Mouse (Mus musculus): ENCODE measurements at regions not wholly inside any gene's neighbourhood (a gene's known extent, or its start where the extent isn't known, plus 50 kb on each side); places are given as distances from the start of the nearest gene placed in this dataset.

GRCm38 (mm10) chr3:54443791-54444190, 82.9 kb downstream of the Postn start:
- 82% methylated on average over 1 of the region's 1 CpGs for WGBS
- no peak for TF ChIP-seq CTCF (IDR thresholded peaks at IDR 0.05; ENCODE audit: extremely low read depth, insufficient read depth, insufficient read length, insufficient replicate concordance)
- TF ChIP-seq POLR2A (IDR thresholded peaks at IDR 0.05; ENCODE audit: low read depth, low read length), result no peak
- Histone ChIP-seq H3K4me1 (ENCODE audit: control insufficient read depth, insufficient read depth, insufficient read length) (no peaks in the 10 kb centered on the region), H3K27ac (ENCODE audit: insufficient read depth, low read length) (no peak overlapping the region), H3K4me3 (ENCODE audit: extremely low read depth, insufficient read depth, insufficient read length) (no peak overlapping the region), H3K27me3 (ENCODE audit: control insufficient read depth, insufficient read depth, low read length) (no peaks in the 10 kb centered on the region), H3K36me3 (ENCODE audit: control insufficient read depth, insufficient read depth, low read length) (no peaks in the 10 kb centered on the region)
- no peak for DNase-seq (ENCODE audit: low read depth in 1 of 2, low spot score in 2 of 2)

- 64% methylated on average over 3 of the region's 3 CpGs for WGBS
- TF ChIP-seq POLR2A (IDR thresholded peaks at IDR 0.05; ENCODE audit: low read depth, low read length) (no peak), CTCF (IDR thresholded peaks at IDR 0.05; ENCODE audit: extremely low read depth, insufficient read depth, insufficient read length, insufficient replicate concordance) (no peak)
- DNase-seq (ENCODE audit: low read depth in 1 of 2, low spot score in 2 of 2), result no peak
- H3K27me3 ChIP-seq (ENCODE audit: control insufficient read depth, insufficient read depth, low read length), result no peaks in the 10 kb centered on the region
- no peaks in the 10 kb centered on the region for H3K36me3 ChIP-seq (ENCODE audit: control insufficient read depth, insufficient read depth, low read length)
- no peak overlapping the region for H3K4me3 ChIP-seq (ENCODE audit: extremely low read depth, insufficient read depth, insufficient read length)
- H3K27ac ChIP-seq (ENCODE audit: insufficient read depth, low read length), result no peak overlapping the region
- no peaks in the 10 kb centered on the region for H3K4me1 ChIP-seq (ENCODE audit: control insufficient read depth, insufficient read depth, insufficient read length)
These were observed 86.0 kb downstream of the Postn start for GRCm38 (mm10) chr3:54446889-54447288.

GRCm38 (mm10) chr3:54457416-54457815, 96.5 kb downstream of the Postn start:
- Histone ChIP-seq H3K4me1 (ENCODE audit: control insufficient read depth, insufficient read depth, insufficient read length) (no peaks in the 10 kb centered on the region), H3K27ac (ENCODE audit: insufficient read depth, low read length) (no peak overlapping the region), H3K4me3 (ENCODE audit: extremely low read depth, insufficient read depth, insufficient read length) (no peak overlapping the region), H3K27me3 (ENCODE audit: control insufficient read depth, insufficient read depth, low read length) (no peaks in the 10 kb centered on the region), H3K36me3 (ENCODE audit: control insufficient read depth, insufficient read depth, low read length) (no peaks in the 10 kb centered on the region)
- TF ChIP-seq POLR2A (IDR thresholded peaks at IDR 0.05; ENCODE audit: low read depth, low read length) (no peak), CTCF (IDR thresholded peaks at IDR 0.05; ENCODE audit: extremely low read depth, insufficient read depth, insufficient read length, insufficient replicate concordance) (no peak)
- 91% methylated on average over 2 of the region's 2 CpGs for WGBS
- no peak for DNase-seq (ENCODE audit: low read depth in 1 of 2, low spot score in 2 of 2)

GRCm38 (mm10) chr3:54461366-54461765, 100.5 kb downstream of the Postn start:
- Histone ChIP-seq H3K27ac (ENCODE audit: insufficient read depth, low read length) (no peak overlapping the region), H3K36me3 (ENCODE audit: control insufficient read depth, insufficient read depth, low read length) (no peaks in the 10 kb centered on the region), H3K4me1 (ENCODE audit: control insufficient read depth, insufficient read depth, insufficient read length) (no peaks in the 10 kb centered on the region), H3K4me3 (ENCODE audit: extremely low read depth, insufficient read depth, insufficient read length) (no peak overlapping the region), H3K27me3 (ENCODE audit: control insufficient read depth, insufficient read depth, low read length) (no peaks in the 10 kb centered on the region)
- TF ChIP-seq CTCF (IDR thresholded peaks at IDR 0.05; ENCODE audit: extremely low read depth, insufficient read depth, insufficient read length, insufficient replicate concordance) (no peak), POLR2A (IDR thresholded peaks at IDR 0.05; ENCODE audit: low read depth, low read length) (no peak)
- no peak for DNase-seq (ENCODE audit: low read depth in 1 of 2, low spot score in 2 of 2)
- 92% methylated on average over 6 of the region's 6 CpGs for WGBS

- no peak overlapping the region for H3K4me3 ChIP-seq (ENCODE audit: extremely low read depth, insufficient read depth, insufficient read length)
- no peak for DNase-seq (ENCODE audit: low read depth in 1 of 2, low spot score in 2 of 2)
- TF ChIP-seq POLR2A (IDR thresholded peaks at IDR 0.05; ENCODE audit: low read depth, low read length), result no peak
- no peak for TF ChIP-seq CTCF (IDR thresholded peaks at IDR 0.05; ENCODE audit: extremely low read depth, insufficient read depth, insufficient read length, insufficient replicate concordance)
- no peaks in the 10 kb centered on the region for H3K4me1 ChIP-seq (ENCODE audit: control insufficient read depth, insufficient read depth, insufficient read length)
- no peaks in the 10 kb centered on the region for H3K27me3 ChIP-seq (ENCODE audit: control insufficient read depth, insufficient read depth, low read length)
- no peaks in the 10 kb centered on the region for H3K36me3 ChIP-seq (ENCODE audit: control insufficient read depth, insufficient read depth, low read length)
- no peak overlapping the region for H3K27ac ChIP-seq (ENCODE audit: insufficient read depth, low read length)
These were observed 105.2 kb downstream of the Postn start for GRCm38 (mm10) chr3:54466097-54466496.

- H3K4me1 ChIP-seq (ENCODE audit: control insufficient read depth, insufficient read depth, insufficient read length), result no peaks in the 10 kb centered on the region
- H3K27ac ChIP-seq (ENCODE audit: insufficient read depth, low read length), result no peak overlapping the region
- 90% methylated on average over 6 of the region's 6 CpGs for WGBS
- DNase-seq (ENCODE audit: low read depth in 1 of 2, low spot score in 2 of 2), result no peak
- TF ChIP-seq CTCF (IDR thresholded peaks at IDR 0.05; ENCODE audit: extremely low read depth, insufficient read depth, insufficient read length, insufficient replicate concordance) (no peak), POLR2A (IDR thresholded peaks at IDR 0.05; ENCODE audit: low read depth, low read length) (no peak)
- no peaks in the 10 kb centered on the region for H3K36me3 ChIP-seq (ENCODE audit: control insufficient read depth, insufficient read depth, low read length)
- H3K27me3 ChIP-seq (ENCODE audit: control insufficient read depth, insufficient read depth, low read length), result no peaks in the 10 kb centered on the region
- H3K4me3 ChIP-seq (ENCODE audit: extremely low read depth, insufficient read depth, insufficient read length), result no peak overlapping the region
These were observed 113.3 kb downstream of the Postn start for GRCm38 (mm10) chr3:54474209-54474608.

GRCm38 (mm10) chr3:54475879-54476278, 115.0 kb downstream of the Postn start:
- 86% methylated on average over 3 of the region's 3 CpGs for WGBS
- Histone ChIP-seq H3K27me3 (ENCODE audit: control insufficient read depth, insufficient read depth, low read length) (no peaks in the 10 kb centered on the region), H3K4me3 (ENCODE audit: extremely low read depth, insufficient read depth, insufficient read length) (no peak overlapping the region), H3K4me1 (ENCODE audit: control insufficient read depth, insufficient read depth, insufficient read length) (no peaks in the 10 kb centered on the region), H3K36me3 (ENCODE audit: control insufficient read depth, insufficient read depth, low read length) (no peaks in the 10 kb centered on the region), H3K27ac (ENCODE audit: insufficient read depth, low read length) (no peak overlapping the region)
- DNase-seq (ENCODE audit: low read depth in 1 of 2, low spot score in 2 of 2), result no peak
- TF ChIP-seq CTCF (IDR thresholded peaks at IDR 0.05; ENCODE audit: extremely low read depth, insufficient read depth, insufficient read length, insufficient replicate concordance) (no peak), POLR2A (IDR thresholded peaks at IDR 0.05; ENCODE audit: low read depth, low read length) (no peak)

All from spleen, adult 2 months (tissue).